Comparison of ENCODE assay signal across 16 mouse cellular contexts in the genomic region with DNA sequence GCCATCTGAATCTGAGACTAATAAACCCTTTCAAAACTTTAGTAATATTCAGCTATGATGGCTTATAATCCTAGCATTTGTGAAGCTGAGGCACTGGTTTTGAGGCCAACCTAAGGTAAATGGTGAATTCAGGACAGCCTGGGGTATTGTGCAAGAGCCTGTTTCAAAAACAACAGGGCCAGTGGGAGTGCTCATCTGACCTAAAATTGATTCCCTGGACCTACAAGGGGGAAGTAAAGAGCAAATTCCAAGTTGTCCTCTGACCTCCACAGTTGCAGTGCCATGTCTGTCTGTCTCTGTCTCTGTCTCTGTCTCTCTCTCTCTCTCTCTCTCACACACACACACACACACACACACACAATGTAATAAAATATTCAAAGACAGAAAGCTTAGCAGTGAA. TPM values are rescaled to one million over a fixed set of nuclear protein-coding genes. Genes with fewer than 3 reads are reported as not detected.
DNase-seq lines count a peak whose midpoint lies in the region; ATAC-seq lines count a peak whose summit lies in the region.
"Had no signal": no experiment of that assay in that cellular context is flagged by ENCODE, and none has a peak within 500 bp of the region (broad histone marks: within the 10 kb centered on the region; RNA-seq: fewer than 3 reads in every experiment).

No protein-coding gene starts in this region.

- no peaks in the 10 kb centered on the region for H3K36me3 ChIP-seq in liver, embryonic 11.5 days (ENCODE audit: control insufficient read depth, insufficient read depth, low read length)
- no peaks in the 10 kb centered on the region for H3K36me3 ChIP-seq in forebrain, embryonic 10.5 days (replicated peaks)
- H3K36me3 ChIP-seq: heart, embryonic 12.5 days; hindbrain, embryonic 10.5 days; intestine, embryonic 15.5 days had no signal

- no peak for ATAC-seq in liver, embryonic 11.5 days (replicated peaks; ENCODE audit: low FRiP score)
- ATAC-seq: forebrain, embryonic 16.5 days; intestine, embryonic 15.5 days had no signal

- no peak overlapping the region for H3K9ac ChIP-seq in liver, embryonic 11.5 days (ENCODE audit: low read depth, low read length)
- H3K9ac ChIP-seq: heart, embryonic 12.5 days; hindbrain, embryonic 14.5 days; intestine, embryonic 15.5 days had no signal

- H3K4me2 ChIP-seq in liver, embryonic 11.5 days: no peak overlapping the region
- H3K4me2 ChIP-seq: heart, embryonic 12.5 days; hindbrain, embryonic 14.5 days; intestine, embryonic 15.5 days had no signal

- no peaks in the 10 kb centered on the region for H3K9me3 ChIP-seq in liver, embryonic 11.5 days (ENCODE audit: control insufficient read depth, low read length)
- no peaks in the 10 kb centered on the region for H3K9me3 ChIP-seq in forebrain, embryonic 10.5 days
- H3K9me3 ChIP-seq: embryonic facial prominence, embryonic 10.5 days; heart, embryonic 12.5 days; hindbrain, embryonic 10.5 days; intestine, embryonic 15.5 days had no signal

- no peaks in the 10 kb centered on the region for H3K27me3 ChIP-seq in liver, embryonic 11.5 days (replicated peaks; ENCODE audit: control insufficient read depth, insufficient read depth, low read length)
- H3K27me3 ChIP-seq in forebrain, embryonic 10.5 days (ENCODE audit: poor library complexity, severe bottlenecking): no peaks in the 10 kb centered on the region
- H3K27me3 ChIP-seq: heart, embryonic 12.5 days; intestine, embryonic 15.5 days had no signal

- peak; percentile 33 for DNase-seq in adrenal gland, postnatal 14 days
- no peak for DNase-seq in adrenal gland, adult 18-20 months (ENCODE audit: low spot score in 2 of 2)
- DNase-seq in liver (peak; percentile 9), adipocyte (ENCODE audit: low spot score) (peak; percentile 54)
- no peak for DNase-seq in liver, embryonic 11.5 days (ENCODE audit: low spot score)
- no peak for DNase-seq in layer of hippocampus, postnatal 14 days (ENCODE audit: low spot score in 2 of 2)
- DNase-seq in forebrain, embryonic 10.5 days (ENCODE audit: extremely low spot score, low spot score): no peak
- DNase-seq: cerebellum, adult 18-20 months; cerebellum, postnatal 10 days; gastrocnemius, postnatal 25 days had no signal

- H3K27ac ChIP-seq in liver, embryonic 11.5 days (ENCODE audit: low read depth, low read length): no peak overlapping the region
- H3K27ac ChIP-seq in forebrain, embryonic 10.5 days: no peak overlapping the region
- H3K27ac ChIP-seq: embryonic facial prominence, embryonic 10.5 days; hindbrain, embryonic 10.5 days; hindbrain, embryonic 14.5 days; intestine, embryonic 15.5 days had no signal

- H3K4me1 ChIP-seq in liver, embryonic 11.5 days (replicated peaks; ENCODE audit: control insufficient read depth, insufficient read depth, low read length): peaks cover 9% of the 10 kb centered on the region
- peaks cover 35% of the 10 kb centered on the region for H3K4me1 ChIP-seq in forebrain, embryonic 10.5 days

- H3K4me3 ChIP-seq in liver, embryonic 11.5 days (ENCODE audit: low read depth, low read length): no peak overlapping the region
- no peak overlapping the region for H3K4me3 ChIP-seq in forebrain, embryonic 10.5 days
- H3K4me3 ChIP-seq: embryonic facial prominence, embryonic 10.5 days; heart, embryonic 12.5 days; hindbrain, embryonic 10.5 days; intestine, embryonic 15.5 days had no signal

RNA-seq across cellular contexts. Expression of gene Wdr89, which starts 2.4 kb away (rescaled TPM):
- 3.6 and 5.0 TPM in 2 replicates for total RNA-seq in adrenal gland, postnatal 14 days (2021)
- total RNA-seq in adrenal gland, adult 18-20 months (2021): 1 to 10 TPM; 3.4 to 3.9 TPM
- polyA plus RNA-seq in liver, embryonic 11.5 days (2014; fragmentation: Nextera tagmentation; extraction: Ambion mirVana): 16.5 and 17.3 TPM in 2 replicates
- total RNA-seq in layer of hippocampus, postnatal 14 days (2021): 1 to 10 TPM; 2.7 to 4.0 TPM
- 13.9 and 14.7 TPM in 2 replicates for polyA plus RNA-seq in forebrain, embryonic 10.5 days (2016; fragmentation: Nextera tagmentation; extraction: Ambion mirVana)

Comparison
In these comparisons a context has a peak if more than half of its experiments do, and no peak if none do; other contexts are left out.
1. DNase-seq: peak in adrenal gland, postnatal 14 days (single experiment), liver (single experiment) and adipocyte (single experiment); none in adrenal gland, adult 18-20 months (0 of 2), liver, embryonic 11.5 days (single experiment), layer of hippocampus, postnatal 14 days (0 of 2) and forebrain, embryonic 10.5 days (single experiment).